Mouse (Mus musculus): ENCODE results near the gene Syvn1. TPM values are rescaled to one million over a fixed set of nuclear protein-coding genes. Genes with fewer than 3 reads are reported as not detected.

The Syvn1 gene
- polyA plus RNA-seq, 1 experiment = 101 TPM

DNA sequence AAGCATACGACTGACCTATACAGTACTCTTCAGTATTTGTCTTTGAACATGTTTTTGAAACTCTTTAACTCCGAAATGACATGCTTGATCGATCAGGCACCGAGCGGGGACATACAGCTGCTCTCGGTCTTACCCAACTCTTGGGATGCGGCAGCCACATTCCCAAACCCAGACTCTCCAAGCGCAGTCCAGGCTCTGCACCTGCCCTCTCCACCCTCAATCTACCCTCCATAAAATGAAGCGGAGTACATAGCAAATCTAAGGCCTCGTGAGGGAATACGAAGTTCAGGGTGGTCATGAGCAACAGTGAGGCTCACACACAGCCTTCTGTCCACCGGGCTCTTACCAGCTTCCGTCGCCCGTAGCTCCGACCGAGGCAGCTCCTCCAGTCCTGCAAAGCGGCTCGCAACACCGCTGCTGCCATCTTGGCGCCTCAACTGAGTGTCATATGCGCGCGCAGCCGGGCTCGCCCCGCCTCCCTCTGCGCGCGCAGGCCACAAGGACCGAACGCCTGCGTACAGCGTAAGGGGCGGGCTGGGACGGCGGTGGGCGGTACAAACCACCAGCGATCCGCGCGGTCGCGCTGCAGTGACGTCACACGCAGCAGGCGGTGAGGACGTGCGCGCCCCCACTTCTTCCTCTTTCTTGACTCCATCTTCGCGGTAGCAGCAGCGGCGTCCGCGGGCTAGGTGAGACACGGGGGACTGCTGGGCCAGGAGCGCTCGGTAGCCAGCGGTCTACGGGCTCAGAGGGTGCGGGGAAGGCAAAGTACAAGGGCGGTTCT, 11.1 kb downstream of the Syvn1 start, which contains the start of the genes Mrpl49 and Fau:
Gene Mrpl49 (minus strand): TSS at position 473 of the 784 bp plus-strand sequence.
Gene Fau (plus strand): TSS at position 532 of the 784 bp plus-strand sequence.
- TF ChIP-seq GATA1 (IDR thresholded peaks at IDR 0.05; ENCODE audit: low read length) = no peak

DNA sequence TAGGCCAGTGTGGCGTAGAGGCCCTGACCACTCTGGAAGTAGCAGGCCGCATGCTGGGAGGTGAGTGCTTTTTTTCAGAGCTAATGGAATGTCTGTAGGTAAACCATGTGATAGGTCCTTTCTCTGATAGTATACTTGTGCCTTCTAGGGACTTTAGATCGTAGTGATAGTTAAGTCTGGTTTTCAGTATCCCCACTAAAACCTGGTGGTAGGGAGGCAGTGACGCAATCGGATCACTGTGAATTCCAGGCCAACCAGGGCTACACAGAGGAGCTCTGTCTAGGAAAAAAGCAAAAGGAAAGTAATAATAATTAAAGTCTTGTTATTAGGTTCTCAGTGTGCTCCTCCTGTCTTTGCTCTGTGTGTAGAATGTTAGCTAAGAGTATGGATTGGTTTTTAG, 12.1 kb downstream of the Syvn1 start:
- no peak for TF ChIP-seq GATA1 (IDR thresholded peaks at IDR 0.05; ENCODE audit: low read length)

DNA sequence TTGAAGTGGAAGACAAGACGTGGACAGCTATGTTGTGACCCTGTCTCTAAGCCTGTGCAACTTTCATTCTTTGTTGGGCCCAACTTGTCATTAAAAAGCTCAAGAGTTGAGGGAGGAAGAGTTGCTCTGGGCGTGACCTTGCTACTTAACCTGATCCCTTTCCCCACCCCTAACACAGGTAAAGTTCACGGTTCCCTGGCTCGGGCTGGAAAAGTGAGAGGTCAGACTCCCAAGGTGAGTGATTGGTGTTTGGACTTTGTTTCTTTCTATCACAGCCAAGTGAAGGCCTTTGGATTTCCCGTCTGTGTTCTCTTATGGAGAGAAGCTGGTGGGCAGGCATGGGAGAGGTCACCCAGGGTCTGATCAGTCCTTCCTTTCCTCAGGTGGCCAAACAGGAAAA, 12.6 kb downstream of the Syvn1 start:
- no peak for TF ChIP-seq GATA1 (IDR thresholded peaks at IDR 0.05; ENCODE audit: low read length)

DNA sequence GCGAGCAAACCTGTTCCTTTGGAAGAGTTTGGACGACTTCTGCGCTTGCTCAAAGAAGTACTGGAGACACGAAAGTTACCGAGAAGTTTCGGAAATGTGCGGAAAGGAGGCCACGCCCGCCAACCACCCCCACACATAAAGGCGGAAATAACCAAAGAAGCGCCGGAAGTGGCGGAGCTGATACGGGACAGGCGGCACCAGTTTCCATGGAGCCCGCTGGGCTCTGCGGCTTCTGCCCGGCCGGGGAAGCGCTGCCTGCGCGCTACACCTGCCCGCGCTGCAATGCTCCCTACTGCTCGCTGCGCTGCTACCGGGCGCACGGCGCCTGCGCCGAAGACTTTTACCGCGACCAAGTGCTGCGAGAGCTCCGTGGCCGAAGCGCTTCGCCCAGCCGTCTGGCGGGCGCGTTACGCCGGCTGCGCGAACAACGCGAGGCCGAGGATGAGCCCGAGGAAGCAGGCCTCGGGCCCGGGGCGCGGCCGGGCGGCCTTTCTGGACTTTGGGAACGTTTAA, 14.7 kb downstream of the Syvn1 start, which contains the start of gene Znhit2:
Gene Znhit2 (plus strand): TSS at position 172 of the 513 bp plus-strand sequence.
- TF ChIP-seq GATA1 (IDR thresholded peaks at IDR 0.05; ENCODE audit: low read length) = no peak

DNA sequence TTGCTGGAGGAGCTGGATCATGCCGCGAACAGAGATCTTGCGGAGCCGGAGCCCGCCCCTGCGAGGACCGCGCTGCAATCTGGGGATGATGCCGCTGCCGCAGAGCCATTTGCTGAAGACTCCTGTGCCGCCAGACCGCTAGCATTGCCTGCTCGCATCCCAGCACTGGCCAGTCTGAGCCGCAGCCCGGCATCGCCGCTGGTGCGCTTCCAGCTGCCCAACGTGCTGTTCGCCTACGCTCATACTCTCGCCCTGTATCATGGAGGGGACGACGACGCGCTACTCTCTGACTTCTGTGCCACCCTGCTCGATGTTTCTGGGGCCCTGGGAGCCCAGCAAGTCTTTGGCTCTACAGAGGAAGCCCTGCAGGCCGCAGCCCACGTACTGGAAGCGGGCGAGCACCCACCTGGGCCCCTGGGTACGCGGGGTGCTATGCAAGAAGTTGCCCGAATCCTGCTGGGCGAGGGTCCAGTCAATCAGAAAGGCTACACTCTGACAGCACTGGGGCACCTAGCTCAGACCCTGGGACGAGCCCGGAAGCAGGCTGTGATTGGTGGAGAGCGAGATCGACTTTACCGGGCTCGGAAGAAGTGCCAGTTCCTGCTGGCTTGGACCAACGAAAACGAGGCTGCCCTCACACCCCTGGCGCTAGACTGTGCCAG, 15.4 kb downstream of the Syvn1 start:
- no peak for TF ChIP-seq GATA1 (IDR thresholded peaks at IDR 0.05; ENCODE audit: low read length)

DNA sequence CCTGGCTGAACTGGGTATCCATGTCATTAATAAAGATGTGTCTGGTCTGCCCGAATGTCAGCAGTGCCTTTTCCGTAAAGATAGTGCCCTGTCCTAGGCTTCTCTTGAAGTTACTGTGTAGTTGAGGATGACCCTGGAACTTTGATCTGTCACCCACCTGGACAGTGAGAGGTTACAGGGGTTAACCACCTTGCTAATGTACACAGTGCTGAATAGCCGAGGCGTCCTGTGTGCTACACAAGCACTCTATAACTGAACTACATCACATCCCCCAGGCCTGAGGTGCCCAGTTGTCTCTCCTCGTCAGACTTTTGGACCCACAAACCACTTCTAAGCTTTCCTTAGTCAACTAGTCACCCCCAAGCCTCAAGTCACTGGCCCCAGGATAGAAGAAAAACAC, 16.0 kb downstream of the Syvn1 start:
- no peak for TF ChIP-seq GATA1 (IDR thresholded peaks at IDR 0.05; ENCODE audit: low read length)

DNA sequence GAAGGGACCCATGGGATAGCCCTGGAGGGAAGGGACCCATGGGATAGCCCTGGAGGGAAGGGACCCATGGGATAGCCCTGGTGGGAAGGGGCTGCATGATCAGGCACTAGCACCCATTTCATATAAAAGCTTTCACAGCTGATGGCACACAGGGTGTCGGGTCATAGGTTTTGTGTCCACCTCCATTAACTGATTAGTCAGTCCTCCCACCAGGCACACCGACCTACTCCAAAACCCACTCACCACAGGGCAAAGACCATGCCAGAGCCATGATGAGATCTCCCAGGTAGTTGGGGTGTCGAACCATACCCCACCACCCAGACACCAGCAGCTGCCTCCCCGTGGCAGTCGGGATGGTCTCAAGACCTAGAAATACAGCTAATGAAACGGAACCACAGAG, 16.7 kb downstream of the Syvn1 start:
- TF ChIP-seq GATA1 (IDR thresholded peaks at IDR 0.05; ENCODE audit: low read length) = no peak

DNA sequence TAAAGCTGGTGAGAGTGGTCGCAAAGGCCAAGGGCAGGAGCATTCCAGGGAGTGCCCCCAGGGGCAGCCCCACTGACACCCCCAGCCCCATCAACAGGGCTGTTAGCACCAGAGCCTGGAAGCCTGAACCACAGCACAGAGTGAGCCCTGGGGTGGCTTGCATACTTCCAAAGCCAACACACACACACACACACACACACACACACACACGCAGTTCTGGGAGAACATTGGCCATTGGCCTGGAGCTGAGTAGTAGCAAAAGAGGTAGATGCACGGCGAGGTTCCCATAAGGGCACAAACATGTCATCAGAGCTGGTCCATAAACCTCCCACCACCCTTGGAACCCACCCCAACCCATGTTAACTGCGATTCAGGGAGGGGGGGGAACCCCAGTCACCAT, 20.2 kb downstream of the Syvn1 start:
- no peak for TF ChIP-seq GATA1 (IDR thresholded peaks at IDR 0.05; ENCODE audit: low read length)

DNA sequence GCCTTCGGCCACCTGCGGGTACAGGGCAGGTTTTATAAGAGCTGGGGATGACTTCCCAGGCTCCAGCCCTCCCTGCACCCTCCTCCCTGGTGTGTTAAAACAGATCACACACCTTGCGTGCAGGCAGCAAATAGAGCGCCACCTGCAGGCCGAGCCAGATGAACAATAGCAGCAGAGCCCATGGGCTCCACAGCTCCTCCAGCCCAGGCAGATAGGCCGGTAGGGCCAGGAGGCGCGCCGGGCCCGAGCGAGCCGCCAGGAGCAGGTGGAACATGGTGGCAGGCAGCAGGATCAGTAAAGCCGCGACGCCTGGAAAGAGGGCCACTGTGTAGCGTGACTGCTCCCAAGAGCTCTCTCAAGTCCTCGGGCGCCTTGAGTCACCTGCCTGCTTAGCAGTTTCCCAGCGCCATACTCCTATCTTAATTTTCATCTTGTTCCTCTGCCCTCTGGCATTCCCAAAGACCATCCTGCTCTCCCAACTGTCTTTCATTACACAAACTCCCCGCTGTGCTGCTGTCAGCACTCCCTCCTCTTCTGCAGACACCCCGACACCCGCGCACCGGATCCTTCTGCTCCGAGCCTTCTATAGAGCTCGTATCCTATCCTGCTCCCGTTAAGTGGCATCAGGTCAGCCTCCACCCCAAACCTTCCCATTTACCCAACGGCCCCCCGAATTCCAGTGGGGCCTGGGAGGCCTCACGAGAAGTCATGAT, 20.8 kb downstream of the Syvn1 start:
- no peak for TF ChIP-seq GATA1 (IDR thresholded peaks at IDR 0.05; ENCODE audit: low read length)

DNA sequence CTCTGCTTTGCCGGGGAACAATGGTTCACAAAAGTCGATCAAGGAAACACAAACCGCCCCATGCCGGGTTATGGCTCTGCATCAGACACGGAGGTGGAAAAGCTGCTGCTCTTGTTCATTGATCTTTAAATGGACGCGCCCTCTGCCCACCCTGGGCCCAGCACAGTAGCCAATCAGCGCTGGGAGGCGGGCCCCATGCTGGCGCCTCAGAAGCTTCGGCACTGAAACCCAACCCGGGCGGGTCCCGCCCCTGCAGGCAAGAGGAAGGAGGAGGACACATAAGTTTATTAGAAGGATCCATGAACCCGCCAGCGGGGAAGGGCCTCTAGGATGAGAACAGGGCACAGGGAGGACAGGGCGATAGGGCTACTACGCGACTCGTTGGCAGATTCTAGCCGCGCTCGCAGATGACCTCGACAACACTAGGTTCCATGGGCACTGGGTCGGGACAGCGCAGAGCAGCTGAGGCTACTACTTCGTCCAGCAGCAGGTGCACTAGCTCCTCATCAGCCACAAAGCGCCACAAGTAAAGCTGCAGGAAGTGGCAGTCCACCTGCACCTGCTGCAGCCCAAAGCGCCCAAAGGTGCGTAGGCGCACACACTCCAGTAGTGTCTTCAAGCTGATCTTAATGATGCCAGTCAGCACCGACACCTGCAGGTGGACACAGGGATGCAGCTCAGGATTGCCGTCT, 21.5 kb downstream of the Syvn1 start, which contains the start of gene Tm7sf2:
Gene Tm7sf2 (minus strand): TSS at position 650 of the 692 bp plus-strand sequence.
- TF ChIP-seq GATA1 (IDR thresholded peaks at IDR 0.05; ENCODE audit: low read length) = no peak

DNA sequence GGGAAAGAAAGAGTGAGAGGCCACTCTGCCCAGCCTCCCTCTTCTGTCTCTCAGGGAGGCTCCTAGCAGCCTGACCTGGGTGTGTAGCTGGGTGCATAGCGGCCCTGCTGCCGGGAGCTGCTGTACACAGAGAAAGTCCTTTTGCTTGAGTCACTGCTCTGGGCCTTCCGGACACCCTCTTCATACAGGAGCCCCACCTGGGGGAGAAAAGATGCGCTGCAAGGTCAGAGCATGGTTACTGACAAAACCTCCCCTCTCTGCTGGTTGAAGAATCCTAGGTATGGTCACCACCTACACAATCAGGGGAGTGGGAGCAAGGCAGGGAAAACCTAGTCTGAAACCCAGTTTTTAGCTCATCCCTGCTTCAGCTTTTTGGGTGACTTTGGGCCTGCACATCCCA, 22.6 kb downstream of the Syvn1 start:
- no peak for TF ChIP-seq GATA1 (IDR thresholded peaks at IDR 0.05; ENCODE audit: low read length)

DNA sequence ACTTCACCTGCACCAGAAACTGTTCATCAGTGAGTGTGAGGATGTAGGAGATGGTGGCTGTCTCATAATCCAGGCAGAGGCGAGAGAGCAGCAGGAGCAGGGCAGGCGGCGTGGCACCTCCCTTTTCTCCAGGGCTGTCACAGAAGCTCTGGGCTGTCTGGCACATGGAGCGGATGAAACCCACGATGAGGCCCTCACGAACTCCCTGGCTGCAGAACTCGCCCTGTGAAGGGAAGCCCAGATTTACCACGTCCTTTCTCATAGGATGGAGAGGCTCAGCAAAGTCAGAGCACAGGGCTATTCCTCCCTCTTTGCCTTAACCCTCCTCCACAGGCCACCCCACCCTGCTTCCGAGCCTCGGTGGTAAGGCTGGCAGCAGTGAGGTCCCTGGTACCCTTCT, 23.5 kb downstream of the Syvn1 start:
- no peak for TF ChIP-seq GATA1 (IDR thresholded peaks at IDR 0.05; ENCODE audit: low read length)

DNA sequence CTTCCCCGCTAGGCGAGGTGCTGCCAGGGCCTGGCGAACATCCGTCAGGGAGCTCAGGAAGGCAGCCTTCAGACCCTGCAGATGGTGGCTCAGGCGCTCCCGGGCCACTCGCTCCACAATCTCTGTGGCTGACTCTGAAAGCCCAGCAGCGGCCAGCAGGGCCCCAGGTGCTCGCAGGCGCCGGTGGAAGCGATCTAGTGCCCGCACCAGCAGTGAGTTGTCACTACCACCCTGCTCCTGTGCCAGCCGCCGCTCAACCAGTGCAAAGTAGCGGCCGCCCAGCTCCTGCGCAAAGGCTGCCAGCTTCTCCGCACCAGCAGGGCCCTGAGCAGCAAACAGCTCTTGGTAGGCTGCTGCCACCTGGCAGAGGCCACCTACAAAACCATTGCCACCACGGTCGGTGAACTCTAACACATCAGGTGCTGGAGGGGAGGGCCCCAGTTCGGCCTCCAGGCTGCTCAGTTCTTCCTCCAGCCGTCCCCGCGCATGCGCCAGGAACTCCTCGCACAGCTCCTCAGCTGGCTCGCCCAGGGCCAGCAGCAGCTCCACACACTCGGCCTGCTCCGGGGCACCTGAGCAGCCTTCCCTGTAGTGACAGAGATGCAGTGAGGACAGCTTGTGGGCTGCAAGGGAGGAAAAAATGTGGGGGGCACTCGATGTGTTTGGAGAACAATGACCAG, 24.3 kb downstream of the Syvn1 start:
- TF ChIP-seq GATA1 (IDR thresholded peaks at IDR 0.05; ENCODE audit: low read length) = no peak

DNA sequence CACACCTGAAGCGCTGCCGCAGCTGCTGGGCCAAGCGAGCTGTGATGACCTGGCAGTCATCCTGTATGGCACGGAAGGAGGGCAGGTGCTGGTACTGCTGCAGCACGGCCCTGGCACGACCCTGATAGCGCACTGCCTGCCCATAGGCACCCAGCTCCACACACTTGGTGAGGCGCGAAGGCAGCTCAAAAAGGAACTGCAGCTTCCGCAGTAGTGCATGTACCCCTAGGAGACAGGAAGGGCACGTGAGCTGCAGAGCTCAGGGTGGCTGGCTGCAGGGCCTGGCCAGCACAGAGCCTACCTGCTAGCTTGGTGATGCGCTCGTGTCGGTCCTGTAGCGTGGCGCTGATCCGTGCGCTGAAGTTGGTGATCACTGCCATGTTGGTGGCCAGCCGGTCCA, 24.9 kb downstream of the Syvn1 start:
- no peak for TF ChIP-seq GATA1 (IDR thresholded peaks at IDR 0.05; ENCODE audit: low read length)

DNA sequence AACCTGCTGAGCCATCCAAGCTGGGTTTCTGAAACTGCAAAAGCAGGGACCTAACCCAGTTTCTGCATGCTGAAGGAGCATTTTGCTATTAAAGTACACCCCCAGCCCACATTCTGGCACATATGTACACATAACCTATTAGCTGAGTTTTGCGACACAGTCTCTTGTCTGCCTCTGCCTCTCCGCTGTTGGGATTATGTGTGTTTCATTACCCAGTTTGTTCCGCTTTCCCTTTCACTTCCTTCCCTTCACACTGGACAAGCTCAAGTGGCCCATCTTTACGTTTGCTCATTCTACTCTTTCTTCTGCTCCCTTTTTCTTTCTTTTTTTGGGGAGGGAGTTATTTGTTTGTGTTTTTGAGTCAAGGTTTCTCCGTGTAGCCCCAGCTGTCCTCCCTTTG, 27.5 kb downstream of the Syvn1 start:
- no peak for TF ChIP-seq GATA1 (IDR thresholded peaks at IDR 0.05; ENCODE audit: low read length)

Measured in G1E-ER4 (cell line).